Mouse (Mus musculus) forebrain, embryonic 16.5 days (tissue): ENCODE results near the gene Slc4a8. TPM values are rescaled to one million over a fixed set of nuclear protein-coding genes. Genes with fewer than 3 reads are reported as not detected.
"Not testable (repeated sequence)": the region's sequence is repeated elsewhere in the genome, so short reads cannot be mapped to it uniquely, and the experiment has no call there.

Experiments
- ATAC-seq: fragments of 200-750 bp; cut with Nextera tagmentation; 2 replicates; pipeline ENCODE4 v1.8.0; 2017; ENCODE audit warnings: mild to moderate bottlenecking, moderate library complexity
- H3K27ac ChIP-seq: fragments of 300-500 bp; sonication (generic); 2 replicates; pipeline ENCODE4 v1.5.1; 2014; ENCODE audit warnings: low read length, control low read depth
- H3K27me3 ChIP-seq: fragments of 300-500 bp; sonication (generic); replicated peaks from 2 replicates; pipeline ENCODE4 v1.6.1; 2014; ENCODE audit warnings: low read length; ENCODE audit not compliant: control insufficient read depth, insufficient read depth
- H3K36me3 ChIP-seq: fragments of 300-500 bp; sonication (generic); 2 replicates; pipeline ENCODE4 v1.6.1; 2014; ENCODE audit not compliant: control insufficient read depth, insufficient read depth
- H3K4me1 ChIP-seq: fragments of 300-500 bp; sonication (generic); replicated peaks from 2 replicates; pipeline ENCODE4 v1.6.1; 2014; ENCODE audit warnings: low read length; ENCODE audit not compliant: control insufficient read depth, insufficient read depth
- H3K4me2 ChIP-seq: fragments of 300-500 bp; sonication (generic); 2 replicates; pipeline ENCODE4 v1.6.1; 2014; ENCODE audit warnings: mild to moderate bottlenecking, low read length, control low read depth
- H3K4me3 ChIP-seq: fragments of 300-500 bp; sonication (generic); replicated peaks from 2 replicates; pipeline ENCODE4 v1.5.1; 2014; ENCODE audit warnings: mild to moderate bottlenecking, low read length, control low read depth
- H3K9ac ChIP-seq: fragments of 300-500 bp; sonication (generic); replicated peaks from 2 replicates; pipeline ENCODE4 v1.6.1; 2014; ENCODE audit warnings: low read depth, low read length, control low read depth
- H3K9me3 ChIP-seq: fragments of 300-500 bp; sonication (generic); 2 replicates; pipeline ENCODE4 v1.6.1; 2016; ENCODE audit warnings: low read length; ENCODE audit not compliant: control insufficient read depth
- WGBS: fragments of 180-500 bp; shearing (Covaris S2); extraction: QIAGEN DNeasy Blood & Tissue Kit; methylation state at CpG from one replicate; pipeline ENCODE4 v1.1.7; 2014; 5-methylcytosine and 5-hydroxymethylcytosine counted together
- polyA plus RNA-seq: library from polyadenylated mRNA; unstranded; fragments of >200 nt; fragmentation: Nextera tagmentation; extraction: Ambion mirVana; gene quantifications from 2 replicates; pipeline ENCODE4 v1.2.1, GENCODE M21; 2015

The Slc4a8 gene
- polyA plus RNA-seq, 1 experiment from 2014 or later = 25.7 TPM

DNA sequence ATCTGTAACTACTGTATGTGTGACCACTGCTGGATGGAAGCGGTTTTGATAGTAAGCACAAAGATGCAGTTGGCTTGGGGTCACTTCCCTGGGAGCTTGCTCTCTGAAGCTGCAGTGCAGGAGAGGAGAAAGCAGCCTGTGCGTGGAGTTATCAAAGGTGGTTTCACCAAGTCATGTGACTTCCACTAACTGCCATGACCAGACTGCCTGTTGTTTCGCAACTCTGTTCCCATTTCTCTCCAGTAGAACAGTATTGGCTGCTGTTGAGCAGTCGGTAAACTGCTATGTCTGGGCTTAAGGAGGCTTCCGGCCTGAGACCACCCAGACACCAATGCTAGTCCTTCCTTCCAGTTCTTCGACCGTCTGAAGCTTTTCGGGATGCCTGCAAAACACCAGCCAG, 48.7 kb downstream of the Slc4a8 start:
- peaks cover 6% of the 10 kb centered on the region; the same call in 1 of the 2 replicates for H3K36me3 ChIP-seq
- no peak overlapping the region for H3K9ac ChIP-seq
- H3K27me3 ChIP-seq = no peaks in the 10 kb centered on the region
- no peaks in the 10 kb centered on the region for H3K9me3 ChIP-seq
- no peak overlapping the region for H3K27ac ChIP-seq
- 91% methylated on average over 8 of the region's 8 CpGs for WGBS
- H3K4me3 ChIP-seq = no peak overlapping the region
- H3K4me1 ChIP-seq = no peaks in the 10 kb centered on the region; the same call in 1 of the 2 replicates
- no peak for ATAC-seq
- no peak overlapping the region for H3K4me2 ChIP-seq

DNA sequence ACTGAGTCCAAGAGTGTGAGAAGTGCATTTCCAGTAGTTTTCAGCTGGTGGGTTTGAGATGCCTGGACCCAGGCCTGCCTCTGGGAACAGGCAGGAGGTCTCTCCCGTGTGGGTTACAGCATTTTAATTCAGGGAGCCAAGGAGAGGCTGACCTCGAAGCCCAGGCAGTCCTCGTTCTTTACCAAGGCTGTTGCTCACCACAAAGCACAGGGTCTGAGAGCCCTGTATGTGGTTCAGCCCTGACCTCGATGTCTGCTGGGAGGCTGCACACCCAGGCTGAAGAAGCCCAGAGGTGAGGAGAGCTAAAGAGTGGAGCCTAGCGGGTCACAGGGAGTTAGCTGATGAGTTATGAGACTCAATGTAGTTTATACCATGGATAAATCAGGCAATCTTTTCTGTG, 52.0 kb downstream of the Slc4a8 start:
- 79% methylated on average over 5 of the region's 5 CpGs for WGBS
- no peaks in the 10 kb centered on the region for H3K9me3 ChIP-seq
- H3K4me1 ChIP-seq = no peaks in the 10 kb centered on the region; the same call in 1 of the 2 replicates

GRCm38 (mm10) chr15:100814066-100814465, 52.5 kb downstream of the Slc4a8 start:
- H3K27me3 ChIP-seq = no peaks in the 10 kb centered on the region
- WGBS = 46% methylated on average over 7 of the region's 7 CpGs
- H3K36me3 ChIP-seq = peaks cover 9% of the 10 kb centered on the region; the same call in 1 of the 2 replicates
- no peak overlapping the region for H3K9ac ChIP-seq
- H3K4me2 ChIP-seq = no peak overlapping the region
- no peak for ATAC-seq
- H3K9me3 ChIP-seq = no peaks in the 10 kb centered on the region; the same call in 1 of the 2 replicates
- H3K4me1 ChIP-seq = no peaks in the 10 kb centered on the region; the same call in 1 of the 2 replicates
- no peak overlapping the region for H3K27ac ChIP-seq
- H3K4me3 ChIP-seq = no peak overlapping the region

More for the DNA sequence above, 52.0 kb downstream of the Slc4a8 start:
- Histone ChIP-seq H3K36me3 (peaks cover 9% of the 10 kb centered on the region; the same call in 1 of the 2 replicates), H3K27ac (no peak overlapping the region), H3K4me3 (no peak overlapping the region), H3K9ac (no peak overlapping the region), H3K27me3 (no peaks in the 10 kb centered on the region), H3K4me2 (no peak overlapping the region)
- ATAC-seq = no peak

DNA sequence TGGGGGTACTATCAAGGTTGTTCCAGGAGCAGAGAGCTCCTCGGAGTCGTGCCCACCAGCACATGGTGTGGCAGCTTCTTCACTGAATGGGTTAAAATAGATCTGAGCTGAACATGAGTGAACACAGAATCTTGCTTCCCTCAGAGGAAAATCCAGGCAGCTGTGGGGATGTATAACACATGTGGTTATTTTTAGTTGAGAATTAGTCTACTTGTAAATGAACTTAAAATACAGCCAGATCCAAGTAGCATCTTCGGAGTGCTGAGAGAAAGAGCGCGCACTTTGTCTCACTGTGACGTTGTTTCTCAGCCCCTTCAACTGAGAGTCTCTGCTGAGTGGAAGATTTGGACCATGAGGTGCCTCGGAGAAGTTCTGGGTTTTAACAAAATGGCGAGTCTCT, 53.8 kb downstream of the Slc4a8 start:
- no peaks in the 10 kb centered on the region; the same call in 1 of the 2 replicates for H3K4me1 ChIP-seq
- H3K36me3 ChIP-seq = peaks cover 9% of the 10 kb centered on the region; the same call in 1 of the 2 replicates
- 86% methylated on average over 8 of the region's 8 CpGs for WGBS
- no peaks in the 10 kb centered on the region for H3K27me3 ChIP-seq
- no peak overlapping the region for H3K4me2 ChIP-seq
- no peak overlapping the region for H3K9ac ChIP-seq
- H3K4me3 ChIP-seq = no peak overlapping the region
- no peak overlapping the region for H3K27ac ChIP-seq
- no peaks in the 10 kb centered on the region; the same call in 1 of the 2 replicates for H3K9me3 ChIP-seq
- ATAC-seq = no peak

DNA sequence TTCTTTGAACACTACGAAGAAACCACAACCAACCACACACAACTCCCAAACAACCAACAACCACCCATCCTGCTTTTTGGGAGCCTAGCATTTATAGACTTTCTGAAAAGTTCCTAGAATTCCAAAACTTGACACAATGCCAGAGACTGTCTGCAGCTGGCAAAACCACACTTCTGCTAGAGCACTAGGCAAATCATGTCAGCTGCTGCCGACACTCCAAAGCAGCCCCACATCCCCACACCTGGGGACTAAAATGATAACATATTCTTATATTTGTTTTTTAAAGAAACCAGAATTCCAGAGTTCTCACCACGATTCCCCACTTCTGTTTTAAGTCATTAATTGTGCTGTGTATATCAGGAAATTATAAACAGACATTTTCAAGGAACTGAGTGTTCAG, 57.3 kb downstream of the Slc4a8 start:
- no peak for ATAC-seq
- Histone ChIP-seq H3K36me3 (peaks cover 3% of the 10 kb centered on the region; the same call in 1 of the 2 replicates), H3K27ac (no peak overlapping the region), H3K4me3 (no peak overlapping the region), H3K27me3 (no peaks in the 10 kb centered on the region), H3K4me2 (no peak overlapping the region), H3K9ac (no peak overlapping the region), H3K4me1 (peaks cover 3% of the 10 kb centered on the region; the same call in 1 of the 2 replicates), H3K9me3 (no peaks in the 10 kb centered on the region; the same call in 1 of the 2 replicates)
- 89% methylated on average over 3 of the region's 3 CpGs for WGBS

DNA sequence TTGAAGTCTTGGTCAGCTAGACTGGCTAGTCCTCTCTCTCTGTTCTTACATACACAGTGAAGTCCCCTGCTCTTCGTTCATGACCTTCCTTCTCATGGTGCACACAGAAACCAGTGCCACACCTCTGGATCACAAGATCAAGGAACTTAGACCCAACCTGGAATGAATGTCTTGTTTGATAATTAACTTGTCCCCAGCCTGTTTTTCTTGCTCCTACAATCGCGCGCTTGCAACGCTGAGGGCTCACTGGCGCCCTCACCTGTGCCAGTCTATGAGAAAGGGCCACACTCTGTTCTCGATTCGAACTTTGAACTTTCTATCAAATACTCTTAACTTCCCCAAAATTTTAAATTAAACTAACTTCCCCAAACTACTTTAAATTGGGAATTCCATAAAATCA, 60.3 kb downstream of the Slc4a8 start:
- Histone ChIP-seq H3K9ac (no peak overlapping the region), H3K36me3 (peaks cover 3% of the 10 kb centered on the region; the same call in 1 of the 2 replicates), H3K27me3 (no peaks in the 10 kb centered on the region), H3K4me3 (no peak overlapping the region), H3K9me3 (no peaks in the 10 kb centered on the region; the same call in 1 of the 2 replicates), H3K4me1 (peaks cover 10% of the 10 kb centered on the region), H3K4me2 (no peak overlapping the region), H3K27ac (no peak overlapping the region)
- 58% methylated on average over 8 of the region's 8 CpGs for WGBS
- no peak for ATAC-seq

DNA sequence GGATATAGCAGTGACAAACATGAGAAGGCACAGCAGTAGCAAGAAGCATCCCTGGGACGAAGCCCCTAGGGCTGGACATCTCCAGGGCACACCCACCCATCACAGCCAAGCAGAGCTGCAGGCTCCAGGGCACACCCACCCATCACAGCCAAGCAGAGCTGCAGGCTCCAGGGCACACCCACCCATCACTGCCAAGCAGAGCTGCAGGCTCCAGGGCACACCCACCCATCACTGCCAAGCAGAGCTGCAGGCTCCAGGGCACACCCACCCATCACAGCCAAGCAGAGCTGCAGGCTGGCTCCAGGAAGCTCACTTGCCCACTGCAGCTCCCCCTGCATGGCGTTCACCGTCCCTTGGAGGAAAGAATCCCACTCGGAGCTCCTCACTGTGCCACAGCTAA, 60.8 kb downstream of the Slc4a8 start:
- H3K9me3 ChIP-seq, H3K4me3 ChIP-seq, H3K27me3 ChIP-seq, H3K9ac ChIP-seq, ATAC-seq, H3K27ac ChIP-seq, H3K36me3 ChIP-seq, H3K4me2 ChIP-seq: not testable (repeated sequence)
- WGBS = 54% methylated on average over 4 of the region's 4 CpGs
- H3K4me1 ChIP-seq = peaks cover 10% of the 10 kb centered on the region

GRCm38 (mm10) chr15:100825249-100825856, 63.8 kb downstream of the Slc4a8 start:
- ATAC-seq = peak; percentile 65; the same call in 1 of the 2 replicates
- Histone ChIP-seq H3K36me3 (no peaks in the 10 kb centered on the region), H3K4me2 (peak overlapping the region; percentile 42), H3K27me3 (no peaks in the 10 kb centered on the region), H3K9ac (peak overlapping the region; percentile 26; the same call in 1 of the 2 replicates), H3K4me1 (peaks cover 12% of the 10 kb centered on the region), H3K9me3 (no peaks in the 10 kb centered on the region), H3K4me3 (peak overlapping the region; percentile 15; the same call in 1 of the 2 replicates), H3K27ac (no peak overlapping the region)
- 14% methylated on average over 24 of the region's 26 CpGs for WGBS

- Histone ChIP-seq H3K9ac (no peak overlapping the region), H3K4me2 (no peak overlapping the region), H3K27ac (no peak overlapping the region), H3K27me3 (no peaks in the 10 kb centered on the region), H3K4me3 (no peak overlapping the region), H3K36me3 (no peaks in the 10 kb centered on the region), H3K9me3 (peaks cover 3% of the 10 kb centered on the region; the same call in 1 of the 2 replicates), H3K4me1 (peaks cover 12% of the 10 kb centered on the region)
- 64% methylated on average over 8 of the region's 8 CpGs for WGBS
- no peak for ATAC-seq
Measured at GRCm38 (mm10) chr15:100826076-100826475, 64.5 kb downstream of the Slc4a8 start.
